In the genomic region with DNA sequence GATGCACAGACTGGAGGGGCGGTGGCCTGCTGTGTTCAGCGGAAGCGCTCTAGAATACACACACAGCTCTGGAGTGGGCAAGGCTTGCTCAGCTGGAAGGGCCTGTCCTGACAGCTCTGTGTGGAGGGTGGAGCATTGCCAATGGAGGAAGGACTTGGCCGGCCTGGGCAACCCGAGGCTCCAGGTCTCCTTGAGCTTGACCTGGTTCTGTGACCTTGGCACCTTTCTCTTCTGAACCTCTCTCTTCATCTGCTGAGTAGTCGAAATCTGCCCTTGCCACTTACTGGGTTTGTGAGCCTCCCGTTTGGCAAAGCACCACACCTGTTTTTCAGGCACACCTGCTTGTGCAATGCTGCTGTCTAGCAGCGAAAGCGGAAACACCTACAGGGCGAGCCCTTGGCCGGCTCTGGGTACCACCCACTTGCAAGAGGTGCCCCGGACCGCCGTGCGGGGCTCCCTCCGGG, we compare ENCODE assay signal across 11 mouse cellular contexts. TPM values are rescaled to one million over a fixed set of nuclear protein-coding genes. Genes with fewer than 3 reads are reported as not detected.
DNase-seq lines count a peak whose midpoint lies in the region; ATAC-seq and TF ChIP-seq lines count a peak whose summit lies in the region.
"Had no signal": no experiment of that assay in that cellular context is flagged by ENCODE, and none has a peak within 500 bp of the region (broad histone marks: within the 10 kb centered on the region; RNA-seq: fewer than 3 reads in every experiment).

A gene (plus strand): TSS at position 403 of the 464 bp plus-strand sequence.

- no peaks in the 10 kb centered on the region for H3K36me3 ChIP-seq in embryonic facial prominence, embryonic 13.5 days
- no peaks in the 10 kb centered on the region for H3K36me3 ChIP-seq in embryonic facial prominence, embryonic 10.5 days (replicated peaks)
- H3K36me3 ChIP-seq in CH12.LX (replicated peaks in 1 of 2; ENCODE audit: control insufficient read depth in 1 of 2, insufficient read depth in 1 of 2, low read length in 1 of 2), result no peaks in the 10 kb centered on the region
- no peaks in the 10 kb centered on the region for H3K36me3 ChIP-seq in intestine, embryonic 14.5 days (ENCODE audit: control insufficient read depth, insufficient read depth, low read length)
- H3K36me3 ChIP-seq in lung, embryonic 14.5 days (ENCODE audit: insufficient read depth), result no peaks in the 10 kb centered on the region
- H3K36me3 ChIP-seq: neural tube, embryonic 13.5 days had no signal

- no peaks in the 10 kb centered on the region for H3K9me3 ChIP-seq in embryonic facial prominence, embryonic 13.5 days
- no peaks in the 10 kb centered on the region for H3K9me3 ChIP-seq in embryonic facial prominence, embryonic 10.5 days
- H3K9me3 ChIP-seq in CH12.LX (replicated peaks; ENCODE audit: low read length), result no peaks in the 10 kb centered on the region
- H3K9me3 ChIP-seq in intestine, embryonic 14.5 days (ENCODE audit: control insufficient read depth, low read length), result no peaks in the 10 kb centered on the region
- no peaks in the 10 kb centered on the region for H3K9me3 ChIP-seq in lung, embryonic 14.5 days (ENCODE audit: low read depth, low read length)
- H3K9me3 ChIP-seq: neural tube, embryonic 13.5 days had no signal

- peaks cover 64% of the 10 kb centered on the region for H3K27me3 ChIP-seq in embryonic facial prominence, embryonic 13.5 days
- peaks cover 74% of the 10 kb centered on the region for H3K27me3 ChIP-seq in embryonic facial prominence, embryonic 10.5 days (replicated peaks; ENCODE audit: low read depth, poor library complexity, severe bottlenecking)
- peaks cover 52% of the 10 kb centered on the region for H3K27me3 ChIP-seq in CH12.LX (replicated peaks)
- H3K27me3 ChIP-seq in intestine, embryonic 14.5 days (replicated peaks; ENCODE audit: control insufficient read depth, insufficient read depth, low read length), result peaks cover 30% of the 10 kb centered on the region
- H3K27me3 ChIP-seq in lung, embryonic 14.5 days (ENCODE audit: insufficient read depth, low read length), result peaks cover 41% of the 10 kb centered on the region

- dilution Hi-C loops in CH12.LX (cut with MboI; ENCODE audit: extremely low pct_ligation_motif_present, extremely low pct_unique_long_range_greater_than_20kb, low sequenced_read_pairs), result no loop called here

- H3K79me2 ChIP-seq in CH12.LX (replicated peaks; ENCODE audit: control insufficient read depth, extremely low read depth, insufficient read depth, poor library complexity, severe bottlenecking), result no peaks in the 10 kb centered on the region

- 0 out of 2 replicates have a peak within 1 kb of the TSS, but pooled peaks have one; percentile 6 for H3K9ac ChIP-seq in embryonic facial prominence, embryonic 13.5 days
- H3K9ac ChIP-seq in CH12.LX (ENCODE audit: insufficient read depth, low read depth), result no peak within 1 kb of the TSS
- no peak within 1 kb of the TSS for H3K9ac ChIP-seq in intestine, embryonic 14.5 days (ENCODE audit: low read length)
- no peak within 1 kb of the TSS for H3K9ac ChIP-seq in lung, embryonic 14.5 days
- H3K9ac ChIP-seq: neural tube, embryonic 13.5 days had no signal

- no peak for TF ChIP-seq EP300 in CH12.LX (IDR thresholded peaks at IDR 0.05; ENCODE audit: low read length)

- peak within 1 kb of the TSS; percentile 10; the same call in 1 of the 2 replicates for H3K4me3 ChIP-seq in embryonic facial prominence, embryonic 13.5 days
- H3K4me3 ChIP-seq in embryonic facial prominence, embryonic 10.5 days, result no peak within 1 kb of the TSS; the same call in 1 of the 2 replicates
- H3K4me3 ChIP-seq in CH12.LX (replicated peaks in 1 of 3; ENCODE audit: low read depth in 2 of 3, low read length in 2 of 3, poor library complexity in 1 of 3), result no peak within 1 kb of the TSS
- H3K4me3 ChIP-seq in intestine, embryonic 14.5 days (ENCODE audit: low read depth, low read length), result no peak within 1 kb of the TSS
- peak within 1 kb of the TSS; percentile 11; the same call in 1 of the 2 replicates for H3K4me3 ChIP-seq in lung, embryonic 14.5 days (ENCODE audit: low read depth, low read length)
- H3K4me3 ChIP-seq: heart, adult 2 months; neural tube, embryonic 13.5 days had no signal

- no peak for ATAC-seq in embryonic facial prominence, embryonic 13.5 days (ENCODE audit: insufficient number of reproducible peaks, insufficient read depth, low FRiP score, low TSS enrichment, low read depth)
- ATAC-seq in intestine, embryonic 14.5 days (replicated peaks; ENCODE audit: low FRiP score, low TSS enrichment, low read depth), result peak; percentile 44; the same call in 1 of the 2 replicates
- peak; percentile 49; the same call in 1 of the 2 replicates for ATAC-seq in lung, embryonic 14.5 days (ENCODE audit: insufficient read depth)
- no peak for ATAC-seq in CD4-positive, CD25-positive, alpha-beta regulatory T cell, adult 4 months
- no peak for ATAC-seq in activated CD4-positive, CD25-positive, alpha-beta regulatory T cell, adult 4 months

- 21% methylated on average over 16 of the region's 16 CpGs for WGBS in embryonic facial prominence, embryonic 13.5 days
- WGBS in embryonic facial prominence, embryonic 10.5 days, result 24% methylated on average over 16 of the region's 16 CpGs
- WGBS in intestine, embryonic 14.5 days, result 20% methylated on average over 16 of the region's 16 CpGs
- WGBS in lung, embryonic 14.5 days, result 12% methylated on average over 16 of the region's 16 CpGs

- in situ Hi-C loops in CH12.LX (cut with MboI; ENCODE audit: low pct_ligation_motif_present, low pct_unique_long_range_greater_than_20kb, low sequenced_read_pairs), result no loop called here

- no peak within 1 kb of the TSS for H3K27ac ChIP-seq in embryonic facial prominence, embryonic 13.5 days
- no peak within 1 kb of the TSS for H3K27ac ChIP-seq in embryonic facial prominence, embryonic 10.5 days (replicated peaks)
- H3K27ac ChIP-seq in CH12.LX (ENCODE audit: insufficient read depth, low read depth), result no peak within 1 kb of the TSS
- H3K27ac ChIP-seq in intestine, embryonic 14.5 days (ENCODE audit: low read depth), result no peak within 1 kb of the TSS
- H3K27ac ChIP-seq in lung, embryonic 14.5 days (ENCODE audit: low read depth), result no peak within 1 kb of the TSS
- H3K27ac ChIP-seq: heart, adult 2 months; neural tube, embryonic 13.5 days had no signal

- H3K4me1 ChIP-seq in embryonic facial prominence, embryonic 13.5 days, result peaks cover 10% of the 10 kb centered on the region
- H3K4me1 ChIP-seq in embryonic facial prominence, embryonic 10.5 days, result peaks cover 23% of the 10 kb centered on the region
- H3K4me1 ChIP-seq in CH12.LX (ENCODE audit: control insufficient read depth in 1 of 2, insufficient read depth in 2 of 2), result peaks cover under 1 to 2% of the 10 kb centered on the region in 2 experiments; a peak in 1 of 4 replicates
- H3K4me1 ChIP-seq in intestine, embryonic 14.5 days (replicated peaks; ENCODE audit: control insufficient read depth, insufficient read depth, low read length), result peaks cover 6% of the 10 kb centered on the region; the same call in 1 of the 2 replicates
- H3K4me1 ChIP-seq in lung, embryonic 14.5 days (ENCODE audit: insufficient read depth), result no peaks in the 10 kb centered on the region

- peak within 1 kb of the TSS; percentile 36 for H3K4me2 ChIP-seq in embryonic facial prominence, embryonic 13.5 days
- 0 out of 2 replicates have a peak within 1 kb of the TSS, but pooled peaks have one; percentile 47 for H3K4me2 ChIP-seq in CH12.LX (ENCODE audit: insufficient read depth, low read depth, poor library complexity, severe bottlenecking)
- peak within 1 kb of the TSS; percentile 36 for H3K4me2 ChIP-seq in intestine, embryonic 14.5 days (ENCODE audit: low read length)
- peak within 1 kb of the TSS; percentile 45 for H3K4me2 ChIP-seq in lung, embryonic 14.5 days
- H3K4me2 ChIP-seq: neural tube, embryonic 13.5 days had no signal

- TF ChIP-seq CTCF in CH12.LX (conservative IDR thresholded peaks at IDR 0.05 in 1 of 2, IDR thresholded peaks at IDR 0.05 in 1 of 2; ENCODE audit: low read depth in 2 of 2, low read length in 2 of 2), result no peak
- no peak for TF ChIP-seq CTCF in lung, embryonic 14.5 days (IDR thresholded peaks at IDR 0.05; ENCODE audit: low read depth)

- no peak for DNase-seq in embryonic facial prominence, embryonic 10.5 days (ENCODE audit: low spot score)
- DNase-seq in CH12.LX (ENCODE audit: extremely low read depth), result no peak
- DNase-seq in intestine, embryonic 14.5 days (ENCODE audit: low spot score), result no peak
- peak; percentile 42 for DNase-seq in lung, embryonic 14.5 days
- DNase-seq in cerebellum, adult 18-20 months, result no peak
- DNase-seq: B cell, adult 2 months had no signal

- TF ChIP-seq POLR2A in CH12.LX (IDR thresholded peaks at IDR 0.05; ENCODE audit: low read depth, low read length), result no peak

- no peak for TF ChIP-seq RAD21 in CH12.LX (IDR thresholded peaks at IDR 0.05; ENCODE audit: low read depth, low read length)

TF ChIP-seq in CH12.LX, 34 proteins besides CTCF, POLR2A, EP300 and RAD21 (continues in another document):
- TF ChIP-seq PAX5 (IDR thresholded peaks at IDR 0.05; ENCODE audit: low read length), result no peak
- no peak for TF ChIP-seq CHD2 (IDR thresholded peaks at IDR 0.05; ENCODE audit: low read length)
- TF ChIP-seq CHD1 (IDR thresholded peaks at IDR 0.05; ENCODE audit: low read depth, low read length), result no peak
- TF ChIP-seq MXI1 (IDR thresholded peaks at IDR 0.05; ENCODE audit: low read depth, low read length), result no peak
- TF ChIP-seq SMC3 (IDR thresholded peaks at IDR 0.05; ENCODE audit: low read depth, low read length), result no peak
- TF ChIP-seq MEF2A (IDR thresholded peaks at IDR 0.05; ENCODE audit: borderline replicate concordance, low read depth, low read length), result no peak
- TF ChIP-seq KAT2A (IDR thresholded peaks at IDR 0.05; ENCODE audit: insufficient replicate concordance, low read length), result no peak
- no peak for TF ChIP-seq IRF4 (IDR thresholded peaks at IDR 0.05; ENCODE audit: low read depth, low read length)
- TF ChIP-seq USF1 (IDR thresholded peaks at IDR 0.05; ENCODE audit: low read depth, low read length), result no peak
- no peak for TF ChIP-seq RCOR1 (conservative IDR thresholded peaks at IDR 0.05; ENCODE audit: low read depth, low read length)
- no peak for TF ChIP-seq TBP (conservative IDR thresholded peaks at IDR 0.05; ENCODE audit: low read depth, low read length)
- TF ChIP-seq USF2 (conservative IDR thresholded peaks at IDR 0.05; ENCODE audit: low read depth, low read length), result no peak

RNA-seq across cellular contexts. Expression of the gene that starts here (rescaled TPM):
- 1.8 TPM in 2 replicates for polyA plus RNA-seq in embryonic facial prominence, embryonic 13.5 days (2015; fragmentation: Nextera tagmentation; extraction: Ambion mirVana)
- polyA plus RNA-seq in embryonic facial prominence, embryonic 10.5 days (2016; fragmentation: Nextera tagmentation; extraction: Ambion mirVana), result not detected in 2 replicates
- total RNA-seq in CH12.LX (2012; rRNA removed) (not detected in 2 replicates), CH12.LX (2014; rRNA removed) (not detected in 2 replicates)
- not detected in 2 replicates for polyA plus RNA-seq in CH12.LX (2012; ENCODE audit: insufficient read length, low read depth)
- 1.1 and 2.0 TPM in 2 replicates for polyA plus RNA-seq in intestine, embryonic 14.5 days (2014; fragmentation: Nextera tagmentation; extraction: Ambion mirVana)
- 0.92 and 1.1 TPM in 2 replicates for polyA plus RNA-seq in lung, embryonic 14.5 days (2014; fragmentation: Nextera tagmentation; extraction: Ambion mirVana)
- polyA plus RNA-seq in CD4-positive, CD25-positive, alpha-beta regulatory T cell, adult 4 months (2017; shearing (Covaris generic)), result not detected
- not detected for polyA plus RNA-seq in activated CD4-positive, CD25-positive, alpha-beta regulatory T cell, adult 4 months (2017; shearing (Covaris generic))
- total RNA-seq: heart, adult 2 months had no signal

Comparison
In these comparisons a context has a peak if more than half of its experiments do, and no peak if none do; other contexts are left out.
1. H3K4me3 ChIP-seq: peak in embryonic facial prominence, embryonic 13.5 days (single experiment) and lung, embryonic 14.5 days (single experiment); none in embryonic facial prominence, embryonic 10.5 days (single experiment), CH12.LX (0 of 3) and intestine, embryonic 14.5 days (single experiment).
2. ATAC-seq: peak in intestine, embryonic 14.5 days (single experiment) and lung, embryonic 14.5 days (single experiment); none in embryonic facial prominence, embryonic 13.5 days (single experiment), CD4-positive, CD25-positive, alpha-beta regulatory T cell, adult 4 months (single experiment) and activated CD4-positive, CD25-positive, alpha-beta regulatory T cell, adult 4 months (single experiment).
3. Peak in every context shown above with its lines, with median percentiles within 50 percentile points of each other: H3K4me2 ChIP-seq.